Mouse (Mus musculus) gastrocnemius, adult 8-10 months (tissue): ENCODE data around the gene Vmn2r17. TPM values are rescaled to one million over a fixed set of nuclear protein-coding genes. Genes with fewer than 3 reads are reported as not detected.

ENCODE experiments used
- DNase-seq, 2 experiments: peaks; one replicate each; pipeline ENCODE4 v3.0.0; 2022; ENCODE audit warnings: low spot score in 2 of 2
- total RNA-seq, 4 experiments: library from RNA; stranded (reverse); gene quantifications; 2 replicates each; pipeline ENCODE4 v1.2.4; 2022

Vmn2r17 gene
- total RNA-seq: not detected

DNA sequence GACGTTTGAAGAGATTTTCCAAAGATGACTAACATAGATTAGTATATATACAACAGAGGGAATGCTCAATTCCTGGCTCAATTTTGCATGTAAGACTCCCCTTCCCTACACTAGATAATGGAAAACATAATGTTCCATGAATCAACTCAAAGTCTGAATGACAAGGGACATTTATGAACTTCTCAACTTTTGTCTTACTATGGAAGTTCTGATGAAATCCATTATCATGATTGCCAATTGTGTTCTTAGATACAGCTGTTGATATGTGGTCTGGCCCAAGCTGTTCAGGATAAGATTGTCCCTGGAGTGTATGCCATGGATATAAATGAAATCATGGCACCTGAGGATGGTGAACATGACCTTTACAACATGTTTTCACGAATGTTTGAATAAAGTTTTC lies at the start of gene Vmn2r17:
Gene Vmn2r17, plus strand, starts transcription at position 301 of the 400 bp plus-strand sequence.
- no peak for DNase-seq

DNA sequence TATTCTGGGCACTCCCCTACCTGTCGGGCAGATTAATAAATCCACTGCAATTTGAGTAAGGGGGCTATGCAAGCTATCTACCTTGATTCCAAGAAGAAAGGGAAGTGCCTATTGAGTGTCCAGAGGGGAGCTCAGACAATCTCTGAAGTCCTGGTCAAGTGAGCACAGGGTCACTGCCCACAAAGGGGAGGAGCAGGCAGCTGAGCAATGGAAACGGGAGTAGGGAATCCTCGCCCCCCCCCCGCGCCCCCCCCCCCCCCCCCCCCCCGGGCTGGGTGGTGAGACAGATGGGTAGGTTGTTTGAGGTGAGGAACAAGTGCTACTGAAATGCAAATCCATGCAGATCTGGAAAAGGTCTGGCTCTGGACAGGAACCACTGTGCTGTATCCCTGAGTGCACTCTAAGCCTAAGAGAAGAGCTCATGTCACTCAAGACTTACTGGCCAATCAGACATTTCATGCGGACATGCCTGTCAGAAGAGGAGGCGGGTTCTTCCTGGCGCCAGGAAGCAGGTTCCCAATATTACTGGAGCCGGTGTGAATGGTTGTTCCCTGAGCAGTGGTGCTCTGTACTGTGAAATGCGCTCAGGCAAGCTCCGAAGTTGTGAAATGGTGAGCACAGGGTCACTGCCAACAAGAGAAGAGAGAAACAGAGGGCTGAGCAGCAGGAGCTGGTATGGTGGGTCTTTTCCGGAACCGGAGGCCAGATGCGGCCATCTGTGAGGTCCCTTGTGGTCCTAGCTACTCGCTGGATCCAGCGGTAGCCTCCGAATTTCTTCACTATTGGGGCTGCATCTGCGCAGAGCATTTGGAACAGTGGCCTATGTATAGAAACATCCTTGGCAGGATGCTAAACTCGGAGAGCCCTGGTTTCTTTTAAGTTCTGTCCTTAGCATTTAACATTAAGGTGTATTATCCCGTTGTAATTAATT lies 47.4 kb downstream of the Vmn2r17 start:
- no peak for DNase-seq

DNA sequence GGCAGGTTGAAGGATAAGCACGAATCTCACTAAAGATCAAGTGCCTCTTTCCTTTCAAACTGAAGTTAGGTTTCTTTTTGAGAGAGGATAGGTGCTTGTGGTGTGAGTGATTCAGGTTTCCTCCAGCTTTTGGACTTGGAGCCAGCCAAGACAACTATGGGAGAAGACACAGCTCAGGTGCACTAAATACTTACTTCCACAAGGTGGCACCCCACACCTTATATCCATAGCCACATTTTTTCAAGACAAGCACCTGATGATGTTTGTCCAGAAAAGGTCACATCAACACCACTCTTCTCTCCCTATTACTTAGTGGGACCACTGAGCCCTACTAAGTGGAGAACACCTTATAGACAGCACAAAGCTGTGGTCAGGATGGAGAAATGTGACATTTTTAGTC lies 87.2 kb downstream of the Vmn2r17 start:
- DNase-seq: no peak

Other genes with a start within 250 kb of the Vmn2r17 start
- gene Vmn2r13, start 227.5 kb upstream of the Vmn2r17 start, total RNA-seq: not detected
- not detected for gene Vmn2r14, start 195.0 kb upstream of the Vmn2r17 start, total RNA-seq
- not detected for gene Vmn2r15, start 122.0 kb upstream of the Vmn2r17 start, total RNA-seq
- gene Vmn2r16, start 89.5 kb upstream of the Vmn2r17 start, total RNA-seq: not detected
- gene Crlf2, start 139.3 kb downstream of the Vmn2r17 start, total RNA-seq: 1 to 10 TPM; 1.9 to 2.6 (median 2.3) TPM